Mouse (Mus musculus) lung, adult 2 months (tissue): ENCODE measurements around the gene Tst. TPM values are rescaled to one million over a fixed set of nuclear protein-coding genes. Genes with fewer than 3 reads are reported as not detected.

ENCODE experiments used
- DNase-seq: peaks from one replicate; pipeline ENCODE4 v3.0.0; 2022
- H3K4me1 ChIP-seq: fragments of 200-500 bp; 2 replicates; pipeline ENCODE4 v1.6.1; 2011; ENCODE audit warnings: low read length; ENCODE audit not compliant: control insufficient read depth, insufficient read depth
- H3K4me3 ChIP-seq: fragments of 200-500 bp; replicated peaks from 2 replicates; pipeline ENCODE3; 2011; ENCODE audit warnings: low read depth, mild to moderate bottlenecking, control low read depth, low read length; ENCODE audit errors: extremely low read depth
- CTCF ChIP-seq: fragments of 200-500 bp; IDR thresholded peaks from 2 replicates; pipeline ENCODE4 v1.5.1; 2011; ENCODE audit warnings: mild to moderate bottlenecking, low read length, control low read depth; ENCODE audit not compliant: insufficient read depth
- POLR2A ChIP-seq: fragments of 200-500 bp; IDR thresholded peaks from 2 replicates; pipeline ENCODE4 v1.6.1; 2011; ENCODE audit warnings: low read depth, mild to moderate bottlenecking, control low read depth, low read length, borderline replicate concordance; ENCODE audit errors: extremely low read depth
- WGBS: fragments of 180-500 bp; shearing (Covaris S2); methylation state at CpG from one replicate; pipeline ENCODE4 v1.1.7; 2018; 5-methylcytosine and 5-hydroxymethylcytosine counted together
- polyA plus RNA-seq: library from polyadenylated mRNA; depleted of rRNA; stranded (reverse); fragments of >200 nt; gene quantifications from 2 replicates; pipeline ENCODE4 v1.2.3, GENCODE M21; 2012

Tst gene
- polyA plus RNA-seq, 1 experiment: 122 TPM

DNA sequence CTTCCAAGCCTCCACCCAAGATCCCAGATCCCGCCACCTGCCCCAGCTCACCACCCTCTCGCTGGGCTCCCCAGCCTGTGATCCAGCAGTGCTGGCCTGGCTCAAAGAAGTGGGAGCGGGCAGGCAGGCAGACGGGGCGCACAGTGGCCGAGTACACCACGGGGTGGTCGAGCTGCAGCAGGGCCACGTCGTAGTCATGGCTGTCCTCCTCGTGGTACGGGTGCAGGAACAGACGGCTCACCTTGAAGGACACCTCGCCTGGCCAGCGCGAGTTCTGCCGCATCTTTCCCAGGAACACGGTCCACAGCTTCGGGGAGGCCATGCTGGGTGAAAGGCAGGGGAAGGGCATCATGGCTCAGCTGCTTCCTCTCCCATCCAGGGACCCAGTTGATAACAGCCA, 36.5 kb upstream of the Tst start:
- DNase-seq: no peak
- TF ChIP-seq POLR2A (no peak), CTCF (no peak)
- Histone ChIP-seq H3K4me3 (no peak overlapping the region), H3K4me1 (no peaks in the 10 kb centered on the region; the same call in 1 of the 2 replicates)
- WGBS: 87% methylated on average over 19 of the region's 19 CpGs

DNA sequence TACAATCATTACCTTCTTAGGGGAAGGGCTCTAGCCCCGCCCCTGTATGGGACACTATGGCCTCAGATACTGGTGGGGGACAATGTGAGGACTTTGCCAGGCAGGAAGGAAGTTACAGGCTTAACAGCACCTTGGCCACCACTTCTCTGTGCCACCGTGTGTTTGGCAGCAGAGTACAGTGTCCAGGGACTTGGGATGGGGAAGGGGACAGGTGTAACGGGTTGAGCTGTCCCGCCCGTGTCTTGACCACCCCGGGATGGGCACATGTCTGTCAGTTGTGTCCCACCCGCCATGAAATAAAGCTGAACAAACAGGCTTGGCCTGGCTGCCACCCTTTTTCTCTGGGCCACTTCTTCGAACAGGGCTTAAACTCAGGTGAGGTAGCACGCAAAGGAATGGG, 33.3 kb upstream of the Tst start:
- WGBS: 76% methylated on average over 9 of the region's 9 CpGs
- Histone ChIP-seq H3K4me3 (no peak overlapping the region), H3K4me1 (peaks cover 3% of the 10 kb centered on the region; the same call in 1 of the 2 replicates)
- TF ChIP-seq POLR2A: no peak
- TF ChIP-seq CTCF: no peak
- DNase-seq: no peak

DNA sequence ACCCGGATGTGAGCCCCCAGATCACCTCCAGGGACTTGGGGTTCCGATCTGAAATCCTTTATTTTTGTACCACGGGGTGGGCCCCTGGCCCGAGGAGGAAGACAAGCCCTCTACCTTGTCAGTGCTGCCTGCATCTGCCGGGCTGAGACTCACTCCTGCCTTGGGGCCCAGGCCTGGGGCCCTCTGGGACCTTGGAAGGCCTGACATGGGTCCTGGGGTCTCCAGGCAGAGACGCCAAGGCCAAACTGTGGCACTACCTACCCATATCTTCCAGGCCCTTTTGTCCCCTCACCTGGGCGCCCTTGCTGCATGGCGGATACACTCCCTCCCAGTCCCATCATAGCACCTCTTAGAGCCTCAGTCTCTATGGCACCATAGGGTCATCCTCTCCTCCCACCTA, 32.8 kb upstream of the Tst start:
- WGBS: 72% methylated on average over 8 of the region's 8 CpGs

DNA sequence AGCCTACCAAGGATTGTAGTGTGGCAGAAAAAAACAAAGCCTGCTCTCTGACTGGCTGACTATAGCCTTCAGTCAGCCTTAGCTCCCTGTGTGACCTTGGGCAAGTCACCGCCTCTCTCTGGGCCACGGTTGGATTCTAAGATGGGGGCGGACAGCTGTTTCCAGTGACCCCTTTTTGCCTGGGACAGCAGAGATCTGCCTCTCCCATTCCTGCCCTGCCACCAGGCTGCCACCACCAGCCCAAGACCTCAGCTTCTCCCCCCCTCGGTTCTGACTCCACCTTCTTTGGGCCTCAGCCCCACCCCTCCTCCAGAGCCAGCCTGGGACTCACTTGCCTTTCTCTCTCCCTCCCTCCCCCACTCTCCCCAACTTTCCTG, 32.3 kb upstream of the Tst start:
- Histone ChIP-seq H3K4me3 (no peak overlapping the region), H3K4me1 (peaks cover 3% of the 10 kb centered on the region; the same call in 1 of the 2 replicates)
- 66% methylated on average over 4 of the region's 4 CpGs for WGBS
- DNase-seq: no peak
- TF ChIP-seq POLR2A (no peak), CTCF (no peak)

More for the DNA sequence above, 32.8 kb upstream of the Tst start:
- H3K4me3 ChIP-seq: no peak overlapping the region
- no peak for DNase-seq
- H3K4me1 ChIP-seq: peaks cover 3% of the 10 kb centered on the region; the same call in 1 of the 2 replicates
- TF ChIP-seq CTCF: no peak
- no peak for TF ChIP-seq POLR2A

DNA sequence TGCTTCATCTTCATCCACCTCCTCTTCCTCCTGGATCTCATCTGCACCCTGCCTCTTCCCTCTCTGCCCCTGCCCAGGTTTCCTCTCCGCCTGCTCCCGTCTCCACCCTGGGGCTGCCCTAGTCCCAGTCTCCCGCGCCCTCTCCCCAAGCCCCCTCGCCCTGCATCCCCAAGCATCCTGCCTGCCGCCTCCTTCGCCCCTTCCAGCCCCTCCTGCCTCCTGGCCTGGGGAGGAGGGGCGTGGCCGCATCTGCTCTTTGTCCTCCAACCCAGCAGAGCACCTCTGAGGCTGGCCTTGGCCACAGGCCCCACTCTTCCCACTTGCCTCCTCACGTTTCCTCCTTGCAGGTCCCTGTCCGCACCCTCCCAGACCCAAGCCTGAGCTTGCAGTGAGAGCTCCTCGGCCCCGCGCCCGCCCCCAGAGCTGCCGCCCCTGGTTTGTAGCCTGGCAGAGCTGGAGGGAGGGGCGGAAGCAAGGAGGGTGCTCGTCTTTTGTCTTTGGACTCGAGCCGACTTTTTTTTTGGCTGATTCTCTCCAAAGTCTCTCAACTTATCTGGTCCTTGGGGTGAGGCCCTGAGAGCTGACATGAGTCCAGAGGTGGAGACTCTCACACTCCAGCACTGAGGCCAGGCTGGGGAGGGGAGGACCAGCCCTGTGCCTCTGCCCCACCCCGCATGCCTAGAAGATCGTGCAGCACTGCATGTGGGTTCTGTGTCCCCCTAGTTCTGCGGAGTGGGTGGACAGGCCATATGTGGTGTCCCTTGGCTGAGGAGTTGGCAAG, 31.7 kb upstream of the Tst start:
- TF ChIP-seq CTCF (no peak), POLR2A (no peak)
- Histone ChIP-seq H3K4me1 (peaks cover 3% of the 10 kb centered on the region; the same call in 1 of the 2 replicates), H3K4me3 (no peak overlapping the region)
- WGBS: 43% methylated on average over 23 of the region's 23 CpGs
- no peak for DNase-seq

DNA sequence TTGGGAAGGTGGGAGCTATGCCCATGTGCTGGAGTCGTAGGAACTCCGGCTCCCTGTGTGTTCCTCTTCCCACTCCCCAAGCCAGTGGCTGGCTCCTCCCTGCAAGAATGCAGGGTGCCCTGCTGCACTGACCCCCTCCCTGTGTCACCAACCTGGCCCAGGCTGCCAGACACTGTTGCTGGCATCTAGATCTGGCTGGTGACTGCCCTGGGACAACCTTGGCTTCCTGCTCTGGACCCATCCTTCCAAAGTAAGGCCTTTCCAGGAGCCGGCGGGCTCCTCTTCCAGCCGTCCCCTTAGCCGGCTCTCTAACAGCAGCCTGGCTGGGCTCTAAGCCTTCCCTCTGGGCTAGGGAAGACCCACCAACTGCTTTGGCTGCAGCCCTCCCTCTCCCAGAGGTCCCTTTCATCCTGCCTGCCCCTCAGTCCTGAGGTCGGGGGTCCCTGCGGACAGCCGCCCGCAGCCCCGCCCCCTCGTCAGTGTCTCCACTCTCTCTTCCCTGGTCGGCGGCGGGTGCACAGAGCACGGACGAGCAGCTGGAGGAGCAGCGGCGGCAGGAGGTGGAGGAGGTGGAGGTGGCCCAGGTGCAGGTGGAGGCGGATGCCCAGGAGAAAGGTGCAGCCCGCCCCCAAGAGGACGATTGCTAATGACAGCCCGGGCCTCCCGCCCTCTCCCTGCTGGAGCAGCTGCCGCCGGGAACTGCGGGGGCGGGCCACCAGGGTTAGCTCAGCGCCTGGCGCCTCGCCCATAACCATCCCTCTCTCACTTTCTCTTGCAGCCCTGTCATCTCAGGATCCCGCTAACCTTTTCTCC, 30.9 kb upstream of the Tst start:
- peak; percentile 69 for DNase-seq
- 31% methylated on average over 31 of the region's 32 CpGs for whole genome bisulfite sequencing
- Histone ChIP-seq H3K4me3 (no peak overlapping the region), H3K4me1 (peaks cover 3% of the 10 kb centered on the region; the same call in 1 of the 2 replicates)
- TF ChIP-seq CTCF: no peak
- no peak for TF ChIP-seq POLR2A

DNA sequence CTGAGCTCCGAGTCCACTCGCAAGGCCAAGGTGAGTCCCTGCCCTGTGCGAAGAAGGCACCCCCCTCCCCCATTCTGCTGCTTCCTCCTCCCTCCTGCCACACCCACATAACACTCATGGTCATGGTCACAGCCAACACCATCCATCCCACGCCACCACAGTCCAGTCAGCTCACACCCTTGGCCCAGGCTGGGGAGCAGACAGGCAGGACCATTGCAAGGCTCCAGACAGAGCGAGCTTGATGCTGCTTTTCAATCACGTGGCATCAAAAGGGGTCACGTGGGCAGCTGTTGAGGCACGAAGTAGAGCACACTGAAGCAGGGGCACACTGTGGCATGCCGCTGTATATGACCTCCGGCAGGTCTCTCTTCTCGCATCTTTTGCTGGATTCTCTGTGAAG, 30.0 kb upstream of the Tst start:
- no peak for DNase-seq
- Histone ChIP-seq H3K4me1 (peaks cover 3% of the 10 kb centered on the region; the same call in 1 of the 2 replicates), H3K4me3 (no peak overlapping the region)
- TF ChIP-seq POLR2A (no peak), CTCF (no peak)
- 88% methylated on average over 11 of the region's 11 CpGs for WGBS

DNA sequence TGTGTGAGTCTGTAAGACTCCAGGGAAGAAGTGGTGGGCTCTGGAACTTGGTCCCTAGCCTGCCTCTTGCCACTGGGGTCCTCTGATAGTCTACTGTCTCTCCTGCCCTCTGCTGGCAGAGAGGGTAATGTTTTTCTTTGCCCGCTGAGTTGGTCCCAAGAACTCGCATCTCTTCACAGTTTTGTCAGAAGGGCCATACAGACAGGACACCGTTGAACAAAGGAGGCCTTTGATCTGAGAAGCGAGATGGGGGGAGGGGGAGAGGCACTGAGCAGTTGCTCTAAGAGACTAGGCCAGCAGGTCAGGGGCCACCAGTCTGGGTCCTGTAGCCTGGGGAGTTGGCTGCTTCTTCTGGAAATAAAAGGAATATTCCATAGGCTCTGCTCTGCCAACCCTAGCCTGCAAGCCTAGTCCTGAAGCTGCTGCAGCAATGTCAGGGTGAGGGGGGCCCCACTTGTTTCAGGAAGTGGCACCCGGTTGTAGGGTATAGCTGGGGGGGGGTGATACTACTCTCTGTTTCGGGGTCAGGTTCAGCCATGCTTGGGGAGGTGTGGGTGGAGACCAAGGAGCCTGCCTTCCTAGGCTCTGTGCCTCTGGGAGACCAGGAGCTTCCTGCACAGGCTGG, 29.3 kb upstream of the Tst start:
- Histone ChIP-seq H3K4me1 (peaks cover 3% of the 10 kb centered on the region; the same call in 1 of the 2 replicates), H3K4me3 (no peak overlapping the region)
- no peak for DNase-seq
- WGBS: 47% methylated on average over 6 of the region's 6 CpGs
- TF ChIP-seq CTCF (peak; percentile 47), POLR2A (no peak)

DNA sequence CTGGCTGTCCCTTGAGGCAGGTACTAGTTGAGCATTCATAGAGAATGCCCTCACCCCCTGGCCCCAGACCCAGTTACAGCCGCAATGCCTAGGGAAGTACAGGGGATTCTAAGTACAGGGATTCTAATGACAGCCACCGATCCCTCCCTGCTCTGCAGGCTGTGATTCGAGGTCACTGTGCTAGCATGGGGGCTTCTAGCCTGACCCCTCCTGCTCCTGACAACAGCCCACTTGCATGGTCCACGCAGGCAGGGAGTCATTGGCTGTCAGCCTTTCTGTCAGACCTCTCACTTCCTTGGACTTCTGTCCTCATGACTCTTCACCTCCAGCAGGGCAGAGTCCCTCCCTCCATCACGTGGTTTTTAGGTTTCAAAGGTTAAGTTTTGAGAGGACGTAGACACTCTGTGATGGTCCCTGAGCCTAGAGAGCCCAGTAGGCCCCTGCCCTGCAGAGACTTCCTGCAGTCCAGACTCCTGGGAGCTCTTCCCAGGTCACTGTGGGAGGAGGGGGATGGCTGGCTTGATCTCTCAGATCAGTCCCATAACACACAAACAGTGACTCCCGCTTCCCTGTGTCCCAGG, 25.9 kb upstream of the Tst start:
- 0 out of 2 replicates have a peak, but pooled peaks cover 2% of the 10 kb centered on the region for H3K4me1 ChIP-seq
- no peak for TF ChIP-seq POLR2A
- TF ChIP-seq CTCF: no peak
- 72% methylated on average over 7 of the region's 7 CpGs for WGBS
- H3K4me3 ChIP-seq: no peak overlapping the region
- no peak for DNase-seq

DNA sequence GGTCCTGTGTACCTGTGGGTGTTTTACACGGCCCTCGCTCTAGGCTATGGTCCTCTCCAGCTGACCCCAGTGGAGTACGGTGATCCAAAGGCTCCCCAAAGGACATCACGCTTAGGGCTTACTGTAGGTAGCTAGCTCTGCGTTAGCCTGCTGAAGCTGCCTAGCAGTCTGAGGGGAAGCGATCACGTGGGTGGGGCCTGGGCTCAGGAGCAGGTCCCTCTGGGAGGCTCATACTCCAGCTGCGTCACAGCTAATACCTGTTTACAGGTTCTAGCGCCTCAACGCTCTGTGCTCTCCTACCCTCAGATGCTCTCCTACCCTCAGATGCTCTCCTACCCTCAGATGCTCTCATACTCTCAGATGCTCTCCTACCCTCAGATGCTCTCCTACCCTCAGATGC, 25.2 kb upstream of the Tst start:
- WGBS: 89% methylated on average over 10 of the region's 10 CpGs

More for the DNA sequence above, 25.2 kb upstream of the Tst start:
- 0 out of 2 replicates have a peak, but pooled peaks cover 2% of the 10 kb centered on the region for H3K4me1 ChIP-seq
- TF ChIP-seq CTCF: no peak
- no peak overlapping the region for H3K4me3 ChIP-seq
- no peak for DNase-seq
